Mouse (Mus musculus) MEL (cell line): ENCODE data around the gene AI837181.

Experiments
- CHD1 ChIP-seq: IDR thresholded peaks from 2 replicates; pipeline ENCODE4 v1.6.1; 2012; ENCODE audit warnings: low read depth, mild to moderate bottlenecking, inconsistent platforms, low read length, improper control_type of control experiment
- POLR2A ChIP-seq, 2 experiments: IDR thresholded peaks; 2 replicates each; pipeline ENCODE4 v1.6.1; 2011 to 2012; ENCODE audit warnings: low read length in 2 of 2, mild to moderate bottlenecking in 2 of 2, control low read depth in 1 of 2, improper control_type of control experiment in 1 of 2, low read depth in 1 of 2, moderate library complexity in 1 of 2; ENCODE audit not compliant: control insufficient read depth in 1 of 2, insufficient read depth in 1 of 2, poor library complexity in 1 of 2
- RAD21 ChIP-seq: IDR thresholded peaks from 2 replicates; pipeline ENCODE4 v1.6.1; 2011; ENCODE audit warnings: mild to moderate bottlenecking, low read depth, low read length, improper control_type of control experiment

- no peak for TF ChIP-seq RAD21
- TF ChIP-seq CHD1, result no peak
- no peak for TF ChIP-seq POLR2A (IDR thresholded peaks at IDR 0.05; ENCODE audit: control insufficient read depth in 1 of 2, insufficient read depth in 1 of 2, low read depth in 1 of 2, low read length in 2 of 2, poor library complexity in 1 of 2)
Observed at GRCm38 (mm10) chr19:5420579-5420978, 4.4 kb upstream of the AI837181 start.
